Mouse (Mus musculus): ENCODE results near the gene Zfp937. TPM values are rescaled to one million over a fixed set of nuclear protein-coding genes. Genes with fewer than 3 reads are reported as not detected.
"Not testable (repeated sequence)": the region's sequence is repeated elsewhere in the genome, so short reads cannot be mapped to it uniquely, and the experiment has no call there.

Zfp937 gene
- 3.6 and 3.9 TPM in 2 replicates for polyA plus RNA-seq (2012; rRNA removed)

DNA sequence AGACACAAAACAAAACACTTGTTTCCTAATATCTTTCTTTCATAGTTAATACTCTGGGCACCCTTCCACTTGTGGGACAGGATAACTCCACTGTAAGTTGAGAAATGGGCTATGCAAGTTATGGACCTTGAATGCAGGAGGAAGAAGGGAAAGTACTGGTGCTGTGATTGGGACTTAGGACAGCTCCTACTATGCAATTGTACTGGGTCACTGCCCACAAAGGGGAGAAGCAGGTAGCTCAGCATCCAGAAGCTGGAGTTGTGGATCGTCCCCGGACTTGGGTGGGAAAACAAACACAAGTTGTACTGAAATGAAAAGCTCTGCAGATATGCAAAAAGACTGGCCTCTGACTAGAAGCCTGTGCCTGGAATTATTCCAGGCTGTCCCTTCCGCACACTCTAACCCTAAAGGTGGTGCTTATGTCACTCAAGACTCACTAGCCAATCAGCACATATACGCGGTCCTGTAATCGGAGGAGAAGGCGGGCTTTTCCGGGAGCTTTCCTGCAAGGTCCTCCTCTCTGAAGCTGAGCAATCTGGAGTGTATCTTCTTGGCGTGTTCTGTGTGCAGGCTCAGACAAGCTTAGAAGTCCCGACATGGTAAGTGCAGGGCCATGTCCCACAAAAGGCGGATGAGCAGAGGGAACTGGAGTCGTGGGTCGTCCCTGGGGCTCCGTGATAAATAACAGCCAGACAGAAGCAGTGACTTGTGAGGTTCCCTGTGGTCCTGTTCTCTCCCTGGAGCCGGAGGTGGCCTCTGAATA is at the start of gene Zfp937:
Gene Zfp937, plus strand, starts transcription at position 474 of the 763 bp plus-strand sequence.
- DNase-seq (ENCODE audit: low spot score), result peak; percentile 55

- no peak for DNase-seq (ENCODE audit: low spot score)
Measured at GRCm38 (mm10) chr2:150173833-150174232, 44.0 kb upstream of the Zfp937 start.

GRCm38 (mm10) chr2:150179579-150179978 is 38.3 kb upstream of the Zfp937 start, which contains the start of gene Gm10770:
Gene Gm10770 (minus strand): TSS chr2:150179679.
- DNase-seq (ENCODE audit: low spot score), result not testable (repeated sequence)

- DNase-seq (ENCODE audit: low spot score), result not testable (repeated sequence)
Measured at GRCm38 (mm10) chr2:150181046-150181445, 36.8 kb upstream of the Zfp937 start.

- not testable (repeated sequence) for DNase-seq (ENCODE audit: low spot score)
Measured at GRCm38 (mm10) chr2:150181570-150181999, 36.3 kb upstream of the Zfp937 start, which contains the start of gene Gm14139. Gene Gm14139 (plus strand): TSS chr2:150181755.

DNA sequence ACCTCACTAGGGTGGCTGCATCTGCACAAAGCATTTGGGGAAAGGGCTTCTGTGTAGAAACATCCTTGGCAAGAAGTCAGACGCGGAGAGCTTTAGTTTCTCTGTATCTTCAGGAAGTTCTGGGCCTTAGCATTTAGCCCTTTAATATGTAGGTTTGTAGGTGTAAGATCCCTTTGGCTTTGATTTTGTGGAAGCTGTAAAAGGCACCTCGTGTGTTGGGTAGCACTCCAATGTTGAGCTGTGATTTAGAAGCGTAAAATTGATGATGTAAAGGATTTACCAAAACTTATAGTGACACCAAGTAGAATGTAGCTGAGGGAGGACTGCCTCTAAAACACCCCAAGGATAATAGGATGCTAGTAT is 471 bp downstream of the Zfp937 start:
- DNase-seq (ENCODE audit: low spot score), result not testable (repeated sequence)

DNA sequence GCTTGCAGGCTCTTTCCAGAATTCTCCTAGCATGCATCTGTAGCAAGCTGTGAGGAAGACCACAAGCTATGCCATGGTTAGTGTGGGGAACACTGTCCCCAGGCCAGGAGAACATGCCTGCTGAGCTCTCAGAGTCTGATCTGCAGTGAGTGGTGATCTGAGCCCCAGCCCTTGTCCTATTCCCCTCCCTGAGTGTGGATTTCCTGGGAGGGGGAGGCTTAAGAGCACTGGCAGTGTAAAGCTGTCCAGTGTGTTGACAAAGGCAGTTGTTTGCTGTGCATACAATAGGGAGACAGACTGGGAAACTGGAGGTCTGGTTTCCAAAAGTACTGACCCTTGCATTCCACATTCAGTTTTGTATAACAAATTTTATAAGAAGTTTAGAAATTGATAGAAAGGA is 5.4 kb downstream of the Zfp937 start:
- DNase-seq (ENCODE audit: low spot score), result not testable (repeated sequence)

GRCm38 (mm10) chr2:150243211-150243610 is 25.3 kb downstream of the Zfp937 start:
- no peak for DNase-seq (ENCODE audit: low spot score)

GRCm38 (mm10) chr2:150255491-150255890 is 37.6 kb downstream of the Zfp937 start, which contains the start of gene Gm21994:
Gene Gm21994 (minus strand): TSS chr2:150255591.
- DNase-seq (ENCODE audit: low spot score), result not testable (repeated sequence)

GRCm38 (mm10) chr2:150256861-150257260 is 39.0 kb downstream of the Zfp937 start:
- not testable (repeated sequence) for DNase-seq (ENCODE audit: low spot score)

DNA sequence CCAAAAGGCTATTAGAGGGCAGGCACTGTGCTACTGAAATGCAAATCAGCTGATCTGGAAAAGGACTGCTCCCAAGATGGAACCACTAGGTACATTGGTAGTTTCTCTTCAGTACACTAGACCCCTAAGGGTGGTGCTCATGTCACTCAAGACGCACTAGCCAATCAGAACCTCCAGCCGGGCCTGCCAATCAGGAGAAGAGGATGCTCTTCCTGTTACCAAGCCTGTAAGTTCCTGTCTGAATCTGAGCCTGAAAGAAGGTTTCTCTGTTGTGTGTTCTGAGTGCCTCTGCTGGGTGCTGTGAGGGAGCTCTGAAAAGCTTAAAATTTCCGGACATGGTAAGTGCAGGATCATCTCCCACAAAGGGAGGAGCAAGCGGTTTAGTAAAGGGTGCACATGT is 39.4 kb downstream of the Zfp937 start, which contains the start of gene Gm14124:
Gene Gm14124, plus strand, starts transcription at position 227 of the 400 bp plus-strand sequence.
- DNase-seq (ENCODE audit: low spot score), result not testable (repeated sequence)

Other genes with a start within 250 kb of the Zfp937 start
- gene Zfp120, start 81.4 kb upstream of the Zfp937 start, polyA plus RNA-seq (2012; rRNA removed), result 3.6 and 5.2 TPM in 2 replicates
- gene Gm10770, start 38.4 kb upstream of the Zfp937 start, polyA plus RNA-seq (2012; rRNA removed), result not detected in 2 replicates
- not detected in 2 replicates for gene Gm14139, start 36.3 kb upstream of the Zfp937 start, polyA plus RNA-seq (2012; rRNA removed)
- 2.4 and 2.7 TPM in 2 replicates for gene Gm21994, start 37.5 kb downstream of the Zfp937 start, polyA plus RNA-seq (2012; rRNA removed)
- gene Gm14124, start 39.4 kb downstream of the Zfp937 start, polyA plus RNA-seq (2012; rRNA removed), result 0.07 TPM in 2 replicates
- gene Gm10130, start 105.6 kb downstream of the Zfp937 start, polyA plus RNA-seq (2012; rRNA removed), result not detected in 2 replicates
- gene 3300002I08Rik, start 144.7 kb downstream of the Zfp937 start, polyA plus RNA-seq (2012; rRNA removed), result 3.3 and 3.5 TPM in 2 replicates
- gene Zfp442, start 233.4 kb downstream of the Zfp937 start, polyA plus RNA-seq (2012; rRNA removed), result 1.5 and 1.7 TPM in 2 replicates

Data from urinary bladder, adult 2 months (tissue).